Mouse (Mus musculus) midbrain, embryonic 16.5 days (tissue): ENCODE results near the gene Ankdd1b. TPM values are rescaled to one million over a fixed set of nuclear protein-coding genes. Genes with fewer than 3 reads are reported as not detected.

Experiments
- ATAC-seq: fragments of 200-750 bp; cut with Nextera tagmentation; 2 replicates; pipeline ENCODE4 v1.8.0; 2017; ENCODE audit warnings: moderate TSS enrichment
- H3K27ac ChIP-seq: fragments of 300-500 bp; sonication (generic); 2 replicates; pipeline ENCODE4 v1.5.1; 2014; ENCODE audit warnings: mild to moderate bottlenecking, low read length, mixed read lengths
- H3K27me3 ChIP-seq: fragments of 300-500 bp; sonication (generic); 2 replicates; pipeline ENCODE4 v1.6.1; 2014; ENCODE audit warnings: low read depth, low read length, mixed read lengths; ENCODE audit not compliant: control insufficient read depth, insufficient read depth
- H3K36me3 ChIP-seq: fragments of 300-500 bp; sonication (generic); 2 replicates; pipeline ENCODE4 v1.6.1; 2014; ENCODE audit warnings: mild to moderate bottlenecking, low read length, moderate library complexity, mixed read lengths; ENCODE audit not compliant: control insufficient read depth, insufficient read depth
- H3K4me1 ChIP-seq: fragments of 300-500 bp; sonication (generic); 2 replicates; pipeline ENCODE4 v1.6.1; 2014; ENCODE audit warnings: mild to moderate bottlenecking, low read length, mixed read lengths; ENCODE audit not compliant: control insufficient read depth, insufficient read depth
- H3K4me2 ChIP-seq: fragments of 300-500 bp; sonication (generic); 2 replicates; pipeline ENCODE4 v1.6.1; 2014; ENCODE audit warnings: mild to moderate bottlenecking, low read length, mixed read lengths
- H3K4me3 ChIP-seq: fragments of 300-500 bp; sonication (generic); 2 replicates; pipeline ENCODE4 v1.5.1; 2014; ENCODE audit warnings: low read depth, mild to moderate bottlenecking, low read length, moderate library complexity, mixed read lengths
- H3K9ac ChIP-seq: fragments of 300-500 bp; sonication (generic); 2 replicates; pipeline ENCODE4 v1.6.1; 2014; ENCODE audit warnings: low read depth, low read length, mixed read lengths
- H3K9me3 ChIP-seq: fragments of 300-500 bp; sonication (generic); replicated peaks from 2 replicates; pipeline ENCODE4 v1.6.1; 2014; ENCODE audit warnings: mild to moderate bottlenecking, low read length, mixed read lengths; ENCODE audit not compliant: control insufficient read depth, poor library complexity, severe bottlenecking
- WGBS: fragments of 180-500 bp; shearing (Covaris S2); extraction: QIAGEN DNeasy Blood & Tissue Kit; methylation state at CpG from one replicate; pipeline ENCODE4 v1.1.7; 2014; 5-methylcytosine and 5-hydroxymethylcytosine counted together
- polyA plus RNA-seq: library from polyadenylated mRNA; unstranded; fragments of >200 nt; fragmentation: Nextera tagmentation; extraction: Ambion mirVana; gene quantifications from 2 replicates; pipeline ENCODE4 v1.2.1, GENCODE M21; 2015

Gene Ankdd1b
- polyA plus RNA-seq, 1 experiment from 2014 or later: not detected

GRCm38 (mm10) chr13:96505661-96506060, 34.7 kb upstream of the Ankdd1b start:
- H3K4me2 ChIP-seq: no peak overlapping the region
- ATAC-seq: no peak
- no peaks in the 10 kb centered on the region for H3K27me3 ChIP-seq
- no peak overlapping the region for H3K9ac ChIP-seq
- no peak overlapping the region for H3K27ac ChIP-seq
- H3K9me3 ChIP-seq: no peaks in the 10 kb centered on the region
- WGBS: 87% methylated on average over 4 of the region's 4 CpGs
- H3K36me3 ChIP-seq: no peaks in the 10 kb centered on the region; the same call in 1 of the 2 replicates
- H3K4me3 ChIP-seq: no peak overlapping the region
- no peaks in the 10 kb centered on the region for H3K4me1 ChIP-seq

- 71% methylated on average over 2 of the region's 2 CpGs for WGBS
- ATAC-seq: no peak
- H3K4me3 ChIP-seq: no peak overlapping the region
- H3K4me1 ChIP-seq: no peaks in the 10 kb centered on the region
- H3K4me2 ChIP-seq: no peak overlapping the region
- H3K9ac ChIP-seq: no peak overlapping the region
- no peak overlapping the region for H3K27ac ChIP-seq
- H3K9me3 ChIP-seq: no peaks in the 10 kb centered on the region
- no peaks in the 10 kb centered on the region; the same call in 1 of the 2 replicates for H3K36me3 ChIP-seq
- no peaks in the 10 kb centered on the region for H3K27me3 ChIP-seq
These were observed 28.9 kb upstream of the Ankdd1b start for GRCm38 (mm10) chr13:96499891-96500290.

DNA sequence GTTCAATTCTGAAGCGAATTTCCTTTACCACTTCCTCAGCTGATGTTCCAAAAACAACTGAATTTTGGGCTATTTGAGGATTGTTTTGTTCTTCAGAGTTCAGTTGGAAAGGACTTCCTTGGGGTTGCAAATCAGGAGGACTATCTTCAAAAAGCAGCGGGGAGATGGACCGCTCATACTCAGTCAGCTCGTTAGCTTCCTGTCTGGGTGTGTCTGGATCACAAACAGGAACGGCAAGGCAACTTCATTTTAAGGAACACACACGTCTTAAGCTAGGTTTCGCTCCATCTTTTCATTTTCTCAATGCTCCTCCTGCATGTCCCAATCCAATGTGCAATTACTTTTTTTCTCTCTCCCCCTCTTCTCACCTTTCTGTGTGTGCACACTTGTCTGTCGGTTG, 25.6 kb upstream of the Ankdd1b start:
- H3K9me3 ChIP-seq: no peaks in the 10 kb centered on the region
- 88% methylated on average over 8 of the region's 8 CpGs for WGBS

GRCm38 (mm10) chr13:96490433-96490832, 19.4 kb upstream of the Ankdd1b start, which contains the start of gene Gm17622:
Gm17622 (plus strand) TSS chr13:96490733.
- WGBS: 92% methylated on average over 3 of the region's 3 CpGs

More for the DNA sequence above, 25.6 kb upstream of the Ankdd1b start:
- H3K4me1 ChIP-seq: no peaks in the 10 kb centered on the region
- H3K4me3 ChIP-seq: no peak overlapping the region
- H3K9ac ChIP-seq: no peak overlapping the region
- H3K36me3 ChIP-seq: no peaks in the 10 kb centered on the region; the same call in 1 of the 2 replicates
- H3K4me2 ChIP-seq: no peak overlapping the region
- no peaks in the 10 kb centered on the region for H3K27me3 ChIP-seq
- H3K27ac ChIP-seq: no peak overlapping the region
- no peak for ATAC-seq

GRCm38 (mm10) chr13:96487968-96488367, 17.0 kb upstream of the Ankdd1b start:
- no peaks in the 10 kb centered on the region for H3K9me3 ChIP-seq
- no peak overlapping the region for H3K4me2 ChIP-seq
- 94% methylated on average over 6 of the region's 6 CpGs for WGBS
- no peak overlapping the region for H3K4me3 ChIP-seq
- H3K27ac ChIP-seq: no peak overlapping the region
- no peak for ATAC-seq
- peaks cover 12% of the 10 kb centered on the region; the same call in 1 of the 2 replicates for H3K36me3 ChIP-seq
- no peaks in the 10 kb centered on the region for H3K4me1 ChIP-seq
- H3K9ac ChIP-seq: no peak overlapping the region
- H3K27me3 ChIP-seq: no peaks in the 10 kb centered on the region

More at GRCm38 (mm10) chr13:96490433-96490832, 19.4 kb upstream of the Ankdd1b start, which contains the start of gene Gm17622:
- Histone ChIP-seq H3K9me3 (no peaks in the 10 kb centered on the region), H3K4me2 (no peak within 1 kb of the TSS), H3K36me3 (peaks cover 8% of the 10 kb centered on the region; the same call in 1 of the 2 replicates), H3K4me3 (no peak within 1 kb of the TSS), H3K9ac (no peak within 1 kb of the TSS), H3K4me1 (no peaks in the 10 kb centered on the region), H3K27ac (no peak within 1 kb of the TSS), H3K27me3 (no peaks in the 10 kb centered on the region)
- no peak for ATAC-seq

DNA sequence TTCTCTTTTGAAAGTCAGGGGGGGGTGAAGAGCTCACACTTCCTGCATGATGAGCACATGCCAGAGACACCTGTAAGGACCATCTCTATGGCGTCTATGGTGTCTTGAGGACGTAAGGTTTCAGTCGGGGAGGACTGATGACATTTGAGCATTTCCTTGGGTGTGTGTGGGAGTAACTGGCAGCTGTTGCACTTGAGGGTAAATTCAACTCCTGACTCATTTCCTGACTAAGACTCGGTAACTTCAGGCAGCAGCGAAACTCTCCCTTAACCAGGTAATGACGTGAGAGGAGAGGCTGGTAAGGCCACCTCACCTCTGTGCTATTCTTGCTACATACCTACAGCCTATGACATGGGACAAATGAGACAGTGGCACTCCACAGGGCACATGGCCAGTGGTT, 16.2 kb upstream of the Ankdd1b start:
- no peak for ATAC-seq
- Histone ChIP-seq H3K4me1 (no peaks in the 10 kb centered on the region), H3K27me3 (no peaks in the 10 kb centered on the region), H3K9ac (no peak overlapping the region), H3K27ac (no peak overlapping the region), H3K4me2 (no peak overlapping the region), H3K4me3 (no peak overlapping the region), H3K9me3 (no peaks in the 10 kb centered on the region), H3K36me3 (peaks cover 12% of the 10 kb centered on the region; the same call in 1 of the 2 replicates)
- WGBS: 94% methylated on average over 6 of the region's 6 CpGs

DNA sequence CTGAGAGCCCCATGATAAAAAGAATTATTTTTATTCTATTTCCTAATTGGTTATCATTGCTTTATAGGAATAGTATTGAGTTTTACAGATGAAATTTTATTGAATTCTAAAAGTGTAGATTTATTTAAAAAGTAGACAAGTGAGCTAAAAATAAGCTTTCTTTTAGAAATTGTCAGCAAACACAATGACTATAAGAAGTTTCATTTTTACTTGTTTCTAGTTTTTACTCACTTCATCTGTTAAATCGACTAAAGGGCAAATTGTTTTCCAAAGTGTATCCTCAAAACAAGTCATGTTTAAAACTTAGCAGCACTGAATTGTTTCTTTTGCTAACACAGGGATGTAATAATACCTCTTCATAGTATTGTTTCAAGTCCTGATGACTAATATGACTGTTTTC, 8.0 kb upstream of the Ankdd1b start:
- no peak overlapping the region for H3K27ac ChIP-seq
- H3K27me3 ChIP-seq: no peaks in the 10 kb centered on the region
- no peaks in the 10 kb centered on the region for H3K9me3 ChIP-seq
- no peak overlapping the region for H3K4me3 ChIP-seq
- no peak for ATAC-seq
- H3K36me3 ChIP-seq: 0 out of 2 replicates have a peak, but pooled peaks cover 2% of the 10 kb centered on the region
- H3K4me2 ChIP-seq: no peak overlapping the region
- WGBS: 100% methylated on average over 1 of the region's 1 CpGs
- H3K4me1 ChIP-seq: no peaks in the 10 kb centered on the region
- H3K9ac ChIP-seq: no peak overlapping the region

- no peak overlapping the region for H3K4me2 ChIP-seq
- 94% methylated on average over 4 of the region's 4 CpGs for WGBS
- no peak overlapping the region for H3K9ac ChIP-seq
- H3K9me3 ChIP-seq: no peaks in the 10 kb centered on the region
- no peaks in the 10 kb centered on the region for H3K4me1 ChIP-seq
- no peak overlapping the region for H3K27ac ChIP-seq
- no peak for ATAC-seq
- no peaks in the 10 kb centered on the region for H3K36me3 ChIP-seq
- no peak overlapping the region for H3K4me3 ChIP-seq
- H3K27me3 ChIP-seq: no peaks in the 10 kb centered on the region
These were observed 6.2 kb upstream of the Ankdd1b start for GRCm38 (mm10) chr13:96477226-96477625.

DNA sequence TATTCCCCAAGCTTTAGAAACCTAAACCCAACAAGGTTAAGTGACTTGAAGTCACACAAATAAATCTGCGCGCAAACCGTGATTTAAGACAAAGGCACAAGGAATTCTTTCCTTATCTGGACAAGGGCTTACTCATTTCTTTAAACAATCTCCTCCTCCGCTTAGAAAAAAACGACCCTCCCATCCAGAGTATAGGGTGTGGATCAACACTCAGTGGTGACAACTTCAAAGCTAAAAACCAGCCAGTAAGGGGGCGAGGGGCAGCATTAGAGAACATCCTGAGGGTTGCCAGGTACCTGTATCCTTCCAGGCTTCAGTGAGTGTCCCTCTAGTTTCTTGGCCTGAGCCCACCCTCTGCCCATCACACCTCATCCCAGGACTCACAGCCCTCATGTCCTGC, 442 bp downstream of the Ankdd1b start:
- no peaks in the 10 kb centered on the region for H3K27me3 ChIP-seq
- 90% methylated on average over 6 of the region's 6 CpGs for WGBS
- ATAC-seq: no peak
- no peaks in the 10 kb centered on the region for H3K36me3 ChIP-seq
- H3K9ac ChIP-seq: no peak overlapping the region
- H3K9me3 ChIP-seq: no peaks in the 10 kb centered on the region
- no peaks in the 10 kb centered on the region for H3K4me1 ChIP-seq
- H3K4me3 ChIP-seq: no peak overlapping the region
- no peak overlapping the region for H3K27ac ChIP-seq
- no peak overlapping the region for H3K4me2 ChIP-seq
